Mouse (Mus musculus) liver, embryonic 16.5 days (tissue): ENCODE measurements around the gene Nvl. TPM values are rescaled to one million over a fixed set of nuclear protein-coding genes. Genes with fewer than 3 reads are reported as not detected.

ENCODE experiments used
- ATAC-seq: fragments of 200-750 bp; cut with Nextera tagmentation; 2 replicates; pipeline ENCODE4 v1.8.0; 2017; ENCODE audit warnings: low read depth, mild to moderate bottlenecking, moderate number of reproducible peaks, moderate library complexity
- H3K27ac ChIP-seq: fragments of 300-500 bp; sonication (generic); 2 replicates; pipeline ENCODE4 v1.5.1; 2014; ENCODE audit warnings: mild to moderate bottlenecking, low read length
- H3K27me3 ChIP-seq: fragments of 300-500 bp; sonication (generic); 2 replicates; pipeline ENCODE4 v1.6.1; 2014; ENCODE audit warnings: low read depth, low read length, mixed read lengths; ENCODE audit not compliant: control insufficient read depth, insufficient read depth
- H3K36me3 ChIP-seq: fragments of 300-500 bp; sonication (generic); 2 replicates; pipeline ENCODE4 v1.6.1; 2014; ENCODE audit warnings: mild to moderate bottlenecking; ENCODE audit not compliant: control insufficient read depth, insufficient read depth
- H3K4me1 ChIP-seq: fragments of 300-500 bp; sonication (generic); 2 replicates; pipeline ENCODE4 v1.6.1; 2014; ENCODE audit warnings: low read depth, low read length, mixed read lengths; ENCODE audit not compliant: control insufficient read depth
- H3K4me2 ChIP-seq: fragments of 300-500 bp; sonication (generic); 2 replicates; pipeline ENCODE4 v1.6.1; 2014; ENCODE audit warnings: low read depth, low read length, mixed read lengths
- H3K4me3 ChIP-seq: fragments of 300-500 bp; sonication (generic); 2 replicates; pipeline ENCODE4 v1.5.1; 2014; ENCODE audit warnings: low read depth, mild to moderate bottlenecking, low read length
- H3K9ac ChIP-seq: fragments of 300-500 bp; sonication (generic); 2 replicates; pipeline ENCODE4 v1.6.1; 2014; ENCODE audit warnings: low read depth, low read length
- H3K9me3 ChIP-seq: fragments of 300-500 bp; sonication (generic); replicated peaks from 2 replicates; pipeline ENCODE4 v1.6.1; 2016; ENCODE audit warnings: low read length; ENCODE audit not compliant: control insufficient read depth
- WGBS: fragments of 180-500 bp; shearing (Covaris S2); extraction: QIAGEN DNeasy Blood & Tissue Kit; methylation state at CpG from one replicate; pipeline ENCODE4 v1.1.7; 2014; ENCODE audit not compliant: insufficient replicate concordance; 5-methylcytosine and 5-hydroxymethylcytosine counted together
- polyA plus RNA-seq: library from polyadenylated mRNA; unstranded; fragments of >200 nt; fragmentation: Nextera tagmentation; extraction: Ambion mirVana; gene quantifications from 2 replicates; pipeline ENCODE4 v1.2.1, GENCODE M21; 2015

Nvl gene
- polyA plus RNA-seq, result 9.3 and 10.0 TPM in 2 replicates

DNA sequence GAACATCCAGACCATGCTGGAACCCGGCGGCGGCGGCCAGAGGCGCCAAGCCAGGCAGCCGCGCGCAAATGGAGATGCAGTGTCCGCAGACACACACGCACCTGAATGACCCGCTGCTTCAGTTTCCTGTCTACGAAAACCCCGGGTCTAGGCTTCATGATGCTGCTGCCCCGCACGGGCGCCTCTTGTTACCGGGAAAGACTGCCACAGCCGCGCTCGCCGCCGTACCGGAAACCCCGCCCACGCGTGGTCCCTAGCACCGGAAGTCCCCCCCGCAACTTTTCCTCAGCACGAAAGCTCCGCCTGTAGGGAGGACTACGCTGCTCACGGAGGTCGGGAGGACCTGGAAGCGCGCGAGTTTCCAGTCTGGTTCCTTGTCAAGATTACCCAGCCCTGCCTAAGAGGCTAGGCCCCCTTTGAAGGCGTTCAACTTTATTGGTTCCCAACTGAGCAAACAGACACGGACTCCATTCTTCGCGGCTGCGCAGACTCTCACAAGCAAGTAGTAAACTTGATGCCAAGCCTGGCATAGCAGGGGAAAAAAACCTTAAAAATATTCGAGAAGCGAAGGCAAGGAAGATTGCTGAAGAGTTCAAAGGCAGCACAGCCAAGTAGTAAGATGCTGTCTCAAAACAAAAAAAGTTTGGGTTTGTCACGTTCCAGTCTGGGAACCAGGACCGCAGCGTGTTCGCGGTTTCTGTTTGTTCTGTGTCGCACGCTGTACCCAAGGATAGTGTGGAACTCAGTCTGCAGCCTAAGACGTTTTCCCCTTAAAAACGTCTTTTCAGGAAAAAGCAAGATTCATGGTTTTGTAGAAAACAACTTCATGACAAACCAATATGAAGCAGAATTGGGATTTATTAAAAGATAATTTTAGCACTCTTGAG lies at the start of gene Nvl, which contains the start of gene Cnih4:
Nvl (minus strand) TSS at position 255 of the 887 bp plus-strand sequence.
Cnih4 (plus strand) TSS at position 744 of the 887 bp plus-strand sequence.
- ATAC-seq, result peak; percentile 95
- under 1% methylated on average over 52 of the region's 52 CpGs for whole genome bisulfite sequencing
- Histone ChIP-seq H3K27me3 (no peaks in the 10 kb centered on the region), H3K9ac (peak within 1 kb of the TSS; percentile 88), H3K4me1 (peaks cover 29% of the 10 kb centered on the region), H3K27ac (peak within 1 kb of the TSS; percentile 97), H3K36me3 (peaks cover 3% of the 10 kb centered on the region; the same call in 1 of the 2 replicates), H3K4me2 (peak within 1 kb of the TSS; percentile 79), H3K9me3 (no peaks in the 10 kb centered on the region), H3K4me3 (peak within 1 kb of the TSS; percentile 91)

DNA sequence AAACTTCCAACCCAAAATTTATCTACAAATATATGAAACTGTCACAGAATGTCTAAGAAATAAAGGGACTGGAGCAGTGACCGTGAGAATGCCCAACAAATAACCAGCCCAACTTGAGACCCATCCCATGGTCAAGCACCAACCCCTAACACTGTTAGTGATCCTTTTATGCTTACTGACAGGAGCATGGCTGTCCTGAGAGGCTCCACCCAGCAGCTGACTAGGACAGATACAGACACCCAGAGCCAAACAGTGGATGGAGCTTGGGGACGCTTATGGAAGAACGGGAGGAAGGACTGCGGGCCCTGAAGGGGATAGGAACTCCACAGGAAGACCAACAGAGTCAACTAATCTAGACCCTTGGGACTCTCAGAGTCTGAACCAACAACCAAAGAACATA lies 44.9 kb upstream of the Nvl start:
- no peak overlapping the region for H3K9ac ChIP-seq
- no peaks in the 10 kb centered on the region for H3K9me3 ChIP-seq
- WGBS, result 46% methylated on average over 4 of the region's 4 CpGs
- H3K4me2 ChIP-seq, result no peak overlapping the region
- no peaks in the 10 kb centered on the region for H3K27me3 ChIP-seq
- H3K36me3 ChIP-seq, result peaks cover 86% of the 10 kb centered on the region
- peaks cover 4% of the 10 kb centered on the region; the same call in 1 of the 2 replicates for H3K4me1 ChIP-seq
- H3K27ac ChIP-seq, result no peak overlapping the region
- 0 out of 2 replicates have a peak, but pooled peaks have one; percentile 30 for ATAC-seq
- no peak overlapping the region for H3K4me3 ChIP-seq

DNA sequence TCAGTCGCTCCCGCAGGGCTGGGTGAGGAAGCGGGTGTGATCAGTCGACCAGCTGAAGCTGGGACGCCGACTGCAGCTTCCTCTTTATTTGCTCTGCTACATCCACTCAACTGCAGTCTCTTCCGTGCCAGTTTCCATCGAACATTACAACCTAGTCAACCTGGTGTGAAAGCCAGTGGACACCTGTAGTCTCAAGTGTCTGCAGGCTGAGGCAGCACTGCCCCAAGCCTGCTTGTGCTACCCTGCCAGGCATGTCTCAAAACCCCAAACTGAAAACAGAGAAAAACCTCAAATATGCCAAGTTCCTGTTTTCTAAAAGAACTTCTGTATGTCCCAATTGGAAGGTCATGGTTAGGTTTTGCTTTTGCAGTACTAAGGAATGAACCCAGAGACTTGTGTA lies 26.2 kb upstream of the Nvl start:
- Histone ChIP-seq H3K4me1 (no peaks in the 10 kb centered on the region), H3K4me3 (peak overlapping the region; percentile 30), H3K36me3 (peaks cover 11% of the 10 kb centered on the region), H3K27ac (peak overlapping the region; percentile 46), H3K4me2 (no peak overlapping the region), H3K9ac (no peak overlapping the region), H3K9me3 (no peaks in the 10 kb centered on the region), H3K27me3 (no peaks in the 10 kb centered on the region)
- 21% methylated on average over 8 of the region's 8 CpGs for WGBS
- ATAC-seq, result no peak

DNA sequence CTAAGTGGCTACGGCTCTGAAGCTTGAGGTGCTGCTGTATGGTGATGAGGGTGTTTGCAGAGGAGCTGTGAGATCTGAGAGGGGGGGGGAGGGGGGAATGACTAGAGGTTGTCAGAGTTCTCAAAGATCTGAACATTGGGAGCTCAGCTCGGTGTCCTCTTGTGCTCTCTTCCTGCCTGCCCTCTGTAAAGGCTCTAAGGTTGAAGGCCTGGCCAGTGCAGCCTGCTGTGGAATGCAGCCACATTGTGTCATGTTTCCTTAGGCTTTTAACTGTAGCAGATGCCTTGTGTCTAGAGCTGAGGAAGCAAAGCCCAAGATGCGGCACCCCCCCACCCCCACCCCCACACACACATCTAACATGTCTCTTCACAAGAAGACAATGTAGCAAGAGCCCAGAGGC lies 24.4 kb upstream of the Nvl start:
- H3K36me3 ChIP-seq, result peaks cover 10% of the 10 kb centered on the region; the same call in 1 of the 2 replicates
- no peak overlapping the region for H3K27ac ChIP-seq

DNA sequence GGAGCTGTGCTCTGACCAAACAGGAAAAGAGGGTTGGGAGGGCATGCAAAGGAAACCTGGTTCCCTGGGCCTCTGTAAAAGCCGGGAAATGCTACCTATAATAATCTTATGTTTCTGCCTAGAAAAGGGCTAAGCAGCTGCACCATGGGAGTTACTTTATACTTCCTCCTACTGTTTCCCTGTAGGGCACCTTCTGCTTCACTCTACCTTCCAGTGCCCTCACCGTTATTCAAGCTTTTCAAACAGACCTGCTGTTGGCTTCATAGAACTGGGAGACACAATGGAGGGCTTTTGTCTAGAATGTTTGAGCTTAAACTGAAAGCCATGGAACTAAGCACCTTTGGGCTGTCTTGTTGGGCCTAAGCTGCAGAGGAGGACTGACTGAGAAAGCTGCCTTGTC lies 23.8 kb upstream of the Nvl start:
- peaks cover 15% of the 10 kb centered on the region for H3K36me3 ChIP-seq
- 82% methylated on average over 2 of the region's 2 CpGs for whole genome bisulfite sequencing

More for the DNA sequence above, 24.4 kb upstream of the Nvl start:
- ATAC-seq, result no peak
- H3K4me3 ChIP-seq, result no peak overlapping the region
- no peaks in the 10 kb centered on the region for H3K9me3 ChIP-seq
- no peaks in the 10 kb centered on the region for H3K4me1 ChIP-seq
- H3K4me2 ChIP-seq, result no peak overlapping the region
- no peak overlapping the region for H3K9ac ChIP-seq
- H3K27me3 ChIP-seq, result no peaks in the 10 kb centered on the region
- 67% methylated on average over 3 of the region's 3 CpGs for WGBS

DNA sequence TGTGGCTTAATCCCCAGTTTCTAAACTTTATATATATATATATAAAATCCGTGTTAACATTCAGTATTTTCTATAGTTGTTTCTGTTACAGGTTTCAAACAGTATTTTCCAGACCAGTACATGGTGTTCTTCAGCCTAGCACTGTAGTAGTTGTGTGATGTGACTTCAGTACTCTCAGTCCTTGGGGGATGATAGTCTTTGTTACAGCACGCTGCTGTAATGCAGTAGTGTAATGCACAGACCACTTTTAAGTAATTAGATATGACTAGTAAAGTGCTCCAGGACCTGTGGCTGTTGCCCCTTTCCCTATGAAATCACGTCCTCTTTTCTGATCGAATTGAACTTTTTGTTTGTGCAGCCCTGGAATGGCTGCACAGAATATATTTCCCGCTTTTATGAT lies 7.5 kb upstream of the Nvl start:
- Histone ChIP-seq H3K27ac (no peak overlapping the region), H3K9ac (peak overlapping the region; percentile 87), H3K36me3 (peaks cover 4% of the 10 kb centered on the region; the same call in 1 of the 2 replicates), H3K27me3 (no peaks in the 10 kb centered on the region), H3K4me3 (peak overlapping the region; percentile 82), H3K9me3 (no peaks in the 10 kb centered on the region), H3K4me2 (peak overlapping the region; percentile 76), H3K4me1 (peaks cover 42% of the 10 kb centered on the region)
- no peak for ATAC-seq
- WGBS, result 25% methylated on average over 5 of the region's 5 CpGs

More for the DNA sequence above, 23.8 kb upstream of the Nvl start:
- Histone ChIP-seq H3K4me3 (no peak overlapping the region), H3K4me1 (no peaks in the 10 kb centered on the region), H3K27me3 (no peaks in the 10 kb centered on the region), H3K27ac (no peak overlapping the region), H3K9ac (no peak overlapping the region), H3K9me3 (no peaks in the 10 kb centered on the region), H3K4me2 (no peak overlapping the region)
- no peak for ATAC-seq

DNA sequence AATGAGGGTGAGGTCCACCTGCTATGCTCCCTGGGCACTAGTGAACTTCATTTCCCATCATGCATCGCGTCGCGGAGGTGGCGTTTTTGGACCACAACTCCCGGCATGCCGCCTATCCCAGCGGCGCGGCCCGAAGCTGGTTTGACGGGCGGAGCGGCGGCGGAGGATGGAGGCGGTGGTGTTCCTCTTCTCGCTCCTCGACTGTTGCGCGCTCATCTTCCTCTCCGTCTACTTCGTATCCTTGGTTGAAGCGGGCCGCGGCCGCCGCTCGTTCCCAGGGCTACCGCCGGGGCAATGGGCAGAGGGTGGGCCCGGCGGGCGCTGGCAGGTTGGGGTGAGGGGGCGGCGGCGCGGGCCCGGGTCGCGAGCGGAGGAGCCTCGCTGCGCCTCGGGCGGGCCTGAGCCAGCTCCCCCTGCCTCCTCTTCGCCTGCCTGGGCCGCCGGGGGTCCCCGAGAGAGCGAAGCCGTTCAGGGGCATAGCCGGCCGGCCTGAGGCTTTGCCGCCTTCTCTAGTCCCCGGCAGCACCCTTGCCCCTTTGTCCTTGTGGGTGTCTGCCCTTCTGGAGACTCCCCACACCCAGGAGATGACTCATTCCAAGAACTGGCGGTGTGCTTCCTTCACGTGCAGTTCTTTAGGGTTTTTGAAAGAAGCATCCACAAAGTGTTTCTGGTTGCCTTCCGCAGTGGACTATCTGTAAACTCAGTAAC lies 7.0 kb upstream of the Nvl start:
- Histone ChIP-seq H3K4me3 (peak overlapping the region; percentile 82), H3K4me2 (peak overlapping the region; percentile 76), H3K4me1 (peaks cover 43% of the 10 kb centered on the region), H3K27ac (peak overlapping the region; percentile 78), H3K27me3 (no peaks in the 10 kb centered on the region), H3K9me3 (no peaks in the 10 kb centered on the region), H3K36me3 (peaks cover 4% of the 10 kb centered on the region; the same call in 1 of the 2 replicates), H3K9ac (peak overlapping the region; percentile 87)
- under 1% methylated on average over 59 of the region's 59 CpGs for whole genome bisulfite sequencing
- peak; percentile 89 for ATAC-seq

DNA sequence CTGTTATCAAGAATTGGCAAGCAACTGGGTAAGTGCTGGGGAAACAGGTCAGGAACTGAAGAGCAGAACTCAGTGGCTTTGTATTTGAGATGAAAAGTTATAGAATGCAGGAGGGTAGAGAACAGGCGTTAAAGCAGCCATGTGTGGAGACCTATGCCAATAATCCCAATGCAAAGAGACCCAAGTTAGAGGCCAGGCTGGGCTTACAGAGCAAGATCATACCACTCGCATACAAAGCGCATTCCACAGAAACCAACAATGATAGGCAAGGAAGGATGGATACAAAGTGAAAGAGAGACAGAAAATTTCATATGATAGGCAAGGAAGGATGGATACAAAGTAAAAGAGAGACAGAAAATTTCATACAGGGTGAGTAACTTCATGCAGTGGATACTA lies 6.4 kb upstream of the Nvl start:
- H3K4me1 ChIP-seq, result peaks cover 43% of the 10 kb centered on the region
- H3K9me3 ChIP-seq, result no peaks in the 10 kb centered on the region
- H3K4me3 ChIP-seq, result no peak overlapping the region; the same call in 1 of the 2 replicates
- ATAC-seq, result no peak
- H3K9ac ChIP-seq, result no peak overlapping the region; the same call in 1 of the 2 replicates
- H3K4me2 ChIP-seq, result peak overlapping the region; percentile 26
- WGBS, result 65% methylated on average over 3 of the region's 3 CpGs
- H3K27me3 ChIP-seq, result no peaks in the 10 kb centered on the region
- H3K27ac ChIP-seq, result 0 out of 2 replicates have a peak overlapping the region, but pooled peaks have one; percentile 12
- H3K36me3 ChIP-seq, result peaks cover under 1% of the 10 kb centered on the region; the same call in 1 of the 2 replicates
